Mouse (Mus musculus) embryonic facial prominence, embryonic 15.5 days (tissue): ENCODE measurements around the gene Ncoa5. TPM values are rescaled to one million over a fixed set of nuclear protein-coding genes. Genes with fewer than 3 reads are reported as not detected.

ENCODE experiments used
- ATAC-seq: fragments of 200-750 bp; cut with Nextera tagmentation; 2 replicates; pipeline ENCODE4 v1.8.0; 2017; ENCODE audit warnings: low read depth, moderate TSS enrichment; ENCODE audit not compliant: insufficient number of reproducible peaks, low FRiP score, low TSS enrichment
- H3K27ac ChIP-seq: fragments of 300-500 bp; sonication (generic); replicated peaks from 2 replicates; pipeline ENCODE4 v1.5.1; 2015; ENCODE audit warnings: mild to moderate bottlenecking, inconsistent platforms
- H3K27me3 ChIP-seq: fragments of 300-500 bp; sonication (generic); 2 replicates; pipeline ENCODE4 v1.6.1; 2015; ENCODE audit warnings: inconsistent platforms
- H3K36me3 ChIP-seq: fragments of 300-500 bp; sonication (generic); 2 replicates; pipeline ENCODE4 v1.6.1; 2015; ENCODE audit warnings: mild to moderate bottlenecking, inconsistent platforms
- H3K4me1 ChIP-seq: fragments of 300-500 bp; sonication (generic); 2 replicates; pipeline ENCODE4 v1.6.1; 2015; ENCODE audit warnings: inconsistent platforms
- H3K4me2 ChIP-seq: fragments of 300-500 bp; sonication (generic); replicated peaks from 2 replicates; pipeline ENCODE4 v1.6.1; 2015; ENCODE audit warnings: mild to moderate bottlenecking, inconsistent platforms
- H3K4me3 ChIP-seq: fragments of 300-500 bp; sonication (generic); replicated peaks from 2 replicates; pipeline ENCODE4 v1.5.1; 2015; ENCODE audit warnings: mild to moderate bottlenecking, inconsistent platforms
- H3K9ac ChIP-seq: fragments of 300-500 bp; sonication (generic); 2 replicates; pipeline ENCODE4 v1.6.1; 2015; ENCODE audit warnings: inconsistent platforms
- H3K9me3 ChIP-seq: fragments of 300-500 bp; sonication (generic); replicated peaks from 2 replicates; pipeline ENCODE4 v1.6.1; 2016; ENCODE audit warnings: inconsistent platforms
- WGBS: fragments of 180-500 bp; shearing (Covaris S2); methylation state at CpG from one replicate; pipeline ENCODE4 v1.1.7; 2015; 5-methylcytosine and 5-hydroxymethylcytosine counted together
- polyA plus RNA-seq: library from polyadenylated mRNA; unstranded; fragments of >200 nt; fragmentation: Nextera tagmentation; extraction: Ambion mirVana; gene quantifications from 2 replicates; pipeline ENCODE4 v1.2.1, GENCODE M21; 2015

Ncoa5 gene
- polyA plus RNA-seq, 1 experiment from 2014 or later: 67.0 TPM

DNA sequence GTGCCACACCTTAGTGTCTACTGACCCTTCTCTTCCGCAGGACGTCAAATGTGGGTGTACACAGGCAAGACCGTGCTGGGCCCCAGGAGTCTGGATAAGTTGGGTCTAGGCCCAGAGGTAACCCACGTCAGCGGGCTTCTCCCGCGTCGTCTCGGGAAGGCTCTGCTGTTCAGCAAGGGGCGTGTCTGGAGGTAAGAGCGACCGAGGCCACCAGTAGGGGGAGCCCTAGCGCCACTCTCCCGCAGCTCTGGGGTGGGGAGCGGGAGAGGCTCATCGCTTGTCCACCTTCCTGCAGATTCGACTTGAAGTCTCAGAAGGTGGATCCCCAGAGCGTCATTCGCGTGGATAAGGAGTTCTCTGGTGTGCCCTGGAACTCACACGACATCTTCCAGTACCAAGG is 81.4 kb downstream of the Ncoa5 start:
- no peak overlapping the region for H3K9ac ChIP-seq
- peak overlapping the region; percentile 31; the same call in 1 of the 2 replicates for H3K4me2 ChIP-seq
- H3K36me3 ChIP-seq: no peaks in the 10 kb centered on the region
- no peak overlapping the region for H3K27ac ChIP-seq
- ATAC-seq: no peak
- H3K9me3 ChIP-seq: no peaks in the 10 kb centered on the region
- H3K27me3 ChIP-seq: peaks cover 72% of the 10 kb centered on the region
- under 1% methylated on average over 21 of the region's 21 CpGs for WGBS
- H3K4me3 ChIP-seq: no peak overlapping the region
- H3K4me1 ChIP-seq: peaks cover 20% of the 10 kb centered on the region

DNA sequence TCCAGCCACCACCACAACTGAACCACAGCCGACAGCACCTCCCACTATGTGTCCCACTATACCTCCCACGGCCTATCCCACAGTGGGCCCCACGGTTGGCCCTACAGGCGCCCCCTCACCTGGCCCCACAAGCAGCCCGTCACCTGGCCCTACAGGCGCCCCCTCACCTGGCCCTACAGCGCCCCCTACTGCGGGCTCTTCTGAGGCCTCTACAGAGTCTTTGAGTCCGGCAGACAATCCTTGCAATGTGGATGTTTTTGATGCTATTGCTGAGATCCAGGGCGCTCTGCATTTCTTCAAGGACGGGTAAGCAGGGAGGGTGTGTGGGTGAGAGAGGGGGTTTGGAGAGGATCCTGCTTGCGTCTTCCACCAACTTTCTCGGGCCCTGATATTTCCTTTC is 82.2 kb downstream of the Ncoa5 start:
- Histone ChIP-seq H3K9ac (no peak overlapping the region), H3K36me3 (no peaks in the 10 kb centered on the region), H3K27ac (no peak overlapping the region), H3K4me2 (no peak overlapping the region), H3K9me3 (no peaks in the 10 kb centered on the region), H3K27me3 (peaks cover 79% of the 10 kb centered on the region), H3K4me3 (no peak overlapping the region), H3K4me1 (peaks cover 28% of the 10 kb centered on the region)
- WGBS: 40% methylated on average over 13 of the region's 13 CpGs
- no peak for ATAC-seq

DNA sequence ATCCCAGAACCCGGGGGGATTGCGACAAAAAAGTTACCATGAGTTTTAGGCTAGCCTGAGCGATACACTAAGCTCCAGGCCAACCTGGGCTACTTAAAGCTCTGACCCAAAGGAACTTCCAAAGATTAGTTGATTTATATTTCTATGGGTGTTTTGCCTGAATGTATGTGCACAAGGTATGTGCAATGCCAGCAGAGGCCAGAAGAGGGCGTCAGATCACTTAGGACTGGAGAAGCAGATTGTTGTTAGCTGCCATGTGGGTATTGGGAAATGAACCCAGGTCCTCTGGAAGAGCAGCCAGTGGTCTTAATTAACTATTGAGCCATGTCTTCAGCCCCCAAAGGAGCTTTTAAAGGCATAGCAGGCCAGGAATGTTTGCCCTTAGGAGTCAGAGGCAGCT is 82.9 kb downstream of the Ncoa5 start:
- H3K36me3 ChIP-seq: no peaks in the 10 kb centered on the region
- H3K4me1 ChIP-seq: peaks cover 28% of the 10 kb centered on the region
- no peak overlapping the region for H3K9ac ChIP-seq
- H3K27ac ChIP-seq: no peak overlapping the region
- H3K4me3 ChIP-seq: no peak overlapping the region
- H3K4me2 ChIP-seq: no peak overlapping the region
- WGBS: 84% methylated on average over 4 of the region's 4 CpGs
- H3K27me3 ChIP-seq: peaks cover 85% of the 10 kb centered on the region
- no peaks in the 10 kb centered on the region for H3K9me3 ChIP-seq
- no peak for ATAC-seq

DNA sequence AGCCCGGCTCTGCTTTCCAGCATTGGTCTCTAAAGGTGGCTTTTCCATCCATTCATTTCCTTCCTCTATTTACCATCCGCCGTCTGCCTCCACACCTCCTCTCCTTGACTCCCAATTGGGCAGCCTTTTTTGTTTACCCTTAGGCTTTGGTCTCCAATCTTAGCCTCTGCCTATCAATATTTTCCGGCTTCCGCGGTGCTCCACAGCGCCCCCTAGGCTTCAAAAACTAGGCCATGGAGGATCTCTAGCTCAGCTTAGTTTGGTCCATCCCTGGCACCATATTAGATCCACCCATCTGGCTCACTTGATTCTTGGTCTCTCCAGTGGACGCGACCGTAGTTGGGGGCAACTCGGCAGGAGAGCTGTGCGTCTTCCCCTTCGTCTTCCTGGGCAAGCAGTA is 84.2 kb downstream of the Ncoa5 start:
- H3K27me3 ChIP-seq: peaks cover 84% of the 10 kb centered on the region

More for the DNA sequence above, 84.2 kb downstream of the Ncoa5 start:
- H3K27ac ChIP-seq: no peak overlapping the region
- H3K4me1 ChIP-seq: peaks cover 28% of the 10 kb centered on the region
- H3K4me2 ChIP-seq: no peak overlapping the region
- no peak overlapping the region for H3K4me3 ChIP-seq
- ATAC-seq: no peak
- no peak overlapping the region for H3K9ac ChIP-seq
- H3K36me3 ChIP-seq: no peaks in the 10 kb centered on the region
- WGBS: 29% methylated on average over 13 of the region's 13 CpGs
- H3K9me3 ChIP-seq: no peaks in the 10 kb centered on the region

Other genes with a start within 250 kb of the Ncoa5 start
- gene Snx21, start 249.0 kb downstream of the Ncoa5 start, polyA plus RNA-seq: 37.1 and 37.3 TPM in 2 replicates
- gene Acot8, start 230.0 kb downstream of the Ncoa5 start, polyA plus RNA-seq: 20.7 and 20.9 TPM in 2 replicates
- gene Zswim3, start 229.8 kb downstream of the Ncoa5 start, polyA plus RNA-seq: 7.3 and 7.6 TPM in 2 replicates
- 18.2 and 20.1 TPM in 2 replicates for gene Zswim1, start 212.2 kb downstream of the Ncoa5 start, polyA plus RNA-seq
- not detected in 2 replicates for gene Spata25, start 206.3 kb downstream of the Ncoa5 start, polyA plus RNA-seq
- 174 and 175 TPM in 2 replicates for gene Ctsa, start 202.0 kb downstream of the Ncoa5 start, polyA plus RNA-seq
- 8.5 and 9.0 TPM in 2 replicates for gene Neurl2, start 201.4 kb downstream of the Ncoa5 start, polyA plus RNA-seq
- 66.8 and 77.0 TPM in 2 replicates for gene Pltp, start 177.2 kb downstream of the Ncoa5 start, polyA plus RNA-seq
- gene Pcif1, start 155.6 kb downstream of the Ncoa5 start, polyA plus RNA-seq: 65.7 and 74.8 TPM in 2 replicates
- 13.4 and 16.0 TPM in 2 replicates for gene Zfp335, start 123.1 kb downstream of the Ncoa5 start, polyA plus RNA-seq
- gene Mmp9, start 94.1 kb downstream of the Ncoa5 start, polyA plus RNA-seq: 41.4 and 46.1 TPM in 2 replicates
- gene Slc12a5, start 74.1 kb downstream of the Ncoa5 start, polyA plus RNA-seq: 0.72 and 0.85 TPM in 2 replicates
- 4.7 and 7.7 TPM in 2 replicates for gene Cd40, start 20.8 kb upstream of the Ncoa5 start, polyA plus RNA-seq
- not detected in 2 replicates for gene 1700025C18Rik, start 55.9 kb upstream of the Ncoa5 start, polyA plus RNA-seq
- 0.83 and 1.0 TPM in 2 replicates for gene Cdh22, start 200.0 kb upstream of the Ncoa5 start, polyA plus RNA-seq